In genomic region chr15:97346413-97346812, GRCm38 (mm10) we compare ENCODE assay signal across 16 mouse cellular contexts.
"Had no signal": no experiment of that assay in that cellular context is flagged by ENCODE, and none has a peak within 500 bp of the region (broad histone marks: within the 10 kb centered on the region; RNA-seq: fewer than 3 reads in every experiment).

No protein-coding gene starts in this region.

- DNase-seq: lung, adult 2 months; lung, postnatal 14 days; lung, postnatal 36 days; right cerebral cortex, postnatal 14 days; thymus, adult 2 months; thymus, postnatal 36 days had no signal

- H3K4me1 ChIP-seq: midbrain, embryonic 13.5 days; midbrain, embryonic 15.5 days; neural tube, embryonic 12.5 days had no signal

- H3K4me2 ChIP-seq: lung, embryonic 15.5 days; midbrain, embryonic 11.5 days; midbrain, embryonic 13.5 days; midbrain, embryonic 15.5 days; neural tube, embryonic 12.5 days; stomach, embryonic 15.5 days had no signal

- H3K4me3 ChIP-seq: lung, embryonic 15.5 days; megakaryocyte, embryonic 14.5 days; midbrain, embryonic 13.5 days; midbrain, embryonic 15.5 days; neural tube, embryonic 12.5 days; stomach, embryonic 15.5 days had no signal

- H3K9me3 ChIP-seq: lung, embryonic 15.5 days; midbrain, embryonic 15.5 days; neural tube, embryonic 12.5 days; stomach, embryonic 15.5 days had no signal

- H3K27me3 ChIP-seq: lung, embryonic 15.5 days; midbrain, embryonic 13.5 days; midbrain, embryonic 15.5 days; neural tube, embryonic 12.5 days; stomach, embryonic 15.5 days had no signal

- ATAC-seq: lung, postnatal 0 days; midbrain, embryonic 13.5 days; midbrain, embryonic 15.5 days had no signal

- H3K27ac ChIP-seq: lung, embryonic 15.5 days; macrophage; midbrain, embryonic 13.5 days; midbrain, embryonic 15.5 days; neural tube, embryonic 12.5 days; stomach, embryonic 15.5 days; stomach, postnatal 0 days had no signal

- H3K36me3 ChIP-seq: lung, embryonic 15.5 days; midbrain, embryonic 13.5 days; midbrain, embryonic 15.5 days; neural tube, embryonic 12.5 days; stomach, embryonic 15.5 days had no signal

- H3K9ac ChIP-seq: lung, embryonic 15.5 days; midbrain, embryonic 13.5 days; midbrain, embryonic 15.5 days; neural tube, embryonic 12.5 days; stomach, embryonic 15.5 days had no signal
